Mouse (Mus musculus): ENCODE data around the gene Bdkrb2.

- TF ChIP-seq POLR2A (IDR thresholded peaks at IDR 0.05; ENCODE audit: borderline replicate concordance, low read depth, low read length) (no peak), CTCF (IDR thresholded peaks at IDR 0.05; ENCODE audit: low read depth, low read length) (no peak)
Observed at GRCm38 (mm10) chr12:105611045-105611444, 48.0 kb downstream of the Bdkrb2 start.
